Mouse (Mus musculus) mature B cell (primary cell): ENCODE data around the gene Cdk6.

Experiments
- in situ Hi-C: fragments of 300-500 bp; cut with MboI; formaldehyde crosslinking; loops from 2 replicates; pipeline ENCODE4 v1.14.3; 2019

The Cdk6 gene

DNA sequence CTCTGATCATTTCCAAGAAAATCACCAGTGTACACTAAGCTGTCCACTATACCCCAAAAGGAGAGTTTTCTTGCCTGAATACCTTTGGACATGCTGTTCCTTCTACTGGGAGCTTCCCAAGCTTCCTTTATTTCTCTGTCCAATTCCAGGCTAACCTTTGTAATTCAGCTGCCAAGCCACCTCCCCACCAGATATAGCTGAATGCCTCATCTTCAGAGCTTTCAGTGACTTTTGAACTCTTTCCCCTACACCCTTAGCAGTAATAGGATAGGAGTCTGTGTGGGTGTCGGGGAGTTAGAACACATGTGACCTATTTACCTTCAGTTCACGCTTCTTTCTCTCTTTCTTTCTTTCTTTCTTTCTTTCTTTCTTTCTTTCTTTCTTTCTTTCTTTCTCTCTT lies 34.9 kb downstream of the Cdk6 start:
- in situ Hi-C loops: no loop called here

DNA sequence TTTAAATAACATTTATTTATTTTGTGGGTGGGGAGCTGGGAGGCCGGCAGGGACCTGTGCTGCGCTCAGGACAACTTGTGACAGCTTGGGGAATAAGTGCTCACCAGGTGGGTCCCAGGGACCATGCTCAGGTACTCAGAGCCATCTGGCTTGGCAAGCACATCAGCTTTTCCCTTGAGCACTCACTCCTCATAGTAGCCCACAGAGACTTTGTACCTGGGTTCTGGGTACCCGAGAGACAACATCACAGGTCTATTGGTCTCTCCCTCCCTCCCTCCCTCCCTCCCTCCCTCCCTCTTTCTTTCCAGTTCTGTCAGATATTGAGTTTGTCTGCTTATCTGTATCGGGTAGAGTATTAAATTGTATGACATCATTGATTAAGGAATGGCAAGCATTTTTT lies 38.0 kb downstream of the Cdk6 start:
- in situ Hi-C loops: no loop called here

DNA sequence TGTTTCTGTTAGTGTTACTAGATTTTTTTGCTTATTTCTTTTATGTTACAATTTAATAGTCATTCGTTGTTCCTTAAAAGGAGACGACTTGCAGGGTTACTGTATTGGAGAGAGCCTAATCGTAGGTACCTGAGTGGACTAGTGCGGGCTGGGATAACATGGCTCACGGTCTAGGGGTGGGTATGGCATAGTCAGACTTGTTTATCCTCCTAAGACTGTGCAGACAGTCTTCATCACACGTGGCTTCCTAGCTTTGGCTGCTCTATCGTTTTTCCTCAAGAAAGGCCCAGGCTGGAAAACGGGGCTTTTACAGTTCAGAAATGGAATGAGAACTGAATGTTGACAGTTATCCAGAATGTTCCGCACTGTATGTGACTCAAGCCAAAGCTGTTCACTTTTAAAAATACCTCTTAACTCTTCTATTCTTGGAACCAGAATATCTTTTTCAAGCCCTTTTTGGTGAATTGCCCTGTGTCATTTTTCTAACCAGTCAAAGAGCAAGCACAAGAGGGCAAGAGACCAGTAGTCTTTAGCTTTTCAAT lies 39.5 kb downstream of the Cdk6 start:
- in situ Hi-C loops: no loop called here

DNA sequence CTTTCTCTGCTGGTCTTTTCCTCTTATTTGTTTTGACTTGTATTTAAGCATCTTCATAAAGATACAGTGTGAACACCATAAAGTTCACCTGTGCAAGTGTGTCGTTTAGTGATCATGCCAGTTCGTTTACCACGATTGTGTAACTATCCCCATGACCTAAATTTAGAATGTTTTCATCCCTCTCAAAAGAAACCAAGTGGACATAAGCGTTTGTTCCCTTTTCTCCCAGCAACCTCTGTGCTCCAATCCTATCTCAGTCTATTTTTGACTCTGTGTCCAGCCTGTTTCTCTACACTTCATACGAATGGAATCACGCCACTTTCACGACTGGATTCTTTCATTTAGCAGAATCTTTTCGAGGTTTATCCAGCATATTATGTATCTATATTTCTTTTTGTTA lies 40.5 kb downstream of the Cdk6 start:
- in situ Hi-C loops: no loop called here

DNA sequence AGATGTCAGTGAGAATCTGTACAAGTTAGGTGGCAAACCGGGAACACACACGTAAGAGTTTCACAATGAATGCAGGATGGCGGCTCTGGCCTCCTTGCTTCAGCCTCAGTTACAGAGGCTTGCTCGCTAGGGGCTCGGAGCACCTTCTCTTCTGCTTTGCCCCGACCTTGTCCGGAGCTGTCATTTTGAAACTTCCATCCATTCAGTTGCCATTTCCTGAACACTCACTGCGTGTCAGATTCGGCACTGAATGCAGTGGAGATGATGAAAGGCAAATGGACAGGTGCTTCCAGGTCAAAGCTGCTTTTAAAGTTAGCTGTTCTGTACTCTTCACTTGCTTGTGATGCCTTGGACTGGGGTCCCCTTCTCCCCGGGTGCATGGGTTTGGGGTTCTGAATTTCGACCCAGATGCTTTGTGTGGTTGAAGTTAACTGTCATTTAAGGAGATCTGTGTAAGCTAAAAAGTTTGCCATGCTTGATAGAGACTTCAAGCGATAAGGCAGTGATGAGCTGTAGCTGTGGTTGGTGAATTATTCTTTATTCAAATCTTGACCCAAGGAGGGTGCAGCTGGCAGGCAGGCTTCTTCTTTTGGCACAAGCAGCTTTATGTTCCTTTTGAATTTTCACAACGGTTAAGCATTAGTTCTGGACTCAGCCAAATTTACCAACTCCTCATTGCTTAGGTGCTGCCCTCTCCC lies 41.2 kb downstream of the Cdk6 start:
- in situ Hi-C loops: no loop called here

DNA sequence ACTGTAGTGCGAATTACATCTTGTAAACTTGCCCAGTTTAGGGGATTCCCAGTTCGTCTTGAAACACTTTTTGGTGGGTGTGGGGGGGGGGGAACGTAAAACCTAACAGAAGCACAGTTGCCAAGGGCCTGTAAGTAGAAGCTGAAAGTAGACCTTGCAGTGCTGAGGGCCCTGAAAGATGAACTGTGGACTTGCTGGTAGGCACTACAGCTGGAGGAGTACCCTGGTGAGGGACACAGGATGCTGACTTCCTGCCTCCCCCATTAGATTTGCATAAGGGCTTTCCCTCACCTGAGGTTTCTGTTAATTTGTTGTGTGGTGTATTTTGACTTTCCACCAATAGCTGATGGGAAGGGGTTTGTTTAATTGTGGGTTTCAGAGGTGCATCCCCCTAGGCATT lies 42.3 kb downstream of the Cdk6 start:
- in situ Hi-C loops: no loop called here

DNA sequence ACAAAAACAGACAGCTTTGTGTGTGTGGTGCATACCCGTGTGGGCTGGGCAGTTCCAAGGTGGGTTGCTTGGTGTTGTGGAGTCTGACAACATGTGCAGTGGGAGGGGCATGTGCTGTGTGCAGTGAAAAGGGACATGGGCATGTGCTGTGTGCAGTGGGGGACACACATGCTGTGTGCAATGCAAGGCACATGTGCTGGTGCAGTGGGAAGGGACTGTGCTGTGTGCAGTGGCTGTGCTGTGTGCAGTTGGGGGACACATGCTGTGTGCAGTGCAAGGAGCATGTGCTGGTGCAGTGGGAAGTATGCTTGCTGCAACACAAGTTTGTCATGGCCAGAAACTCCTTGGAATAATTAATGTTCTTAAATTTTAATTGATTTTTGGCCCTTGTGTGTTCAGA lies 43.8 kb downstream of the Cdk6 start:
- in situ Hi-C loops: no loop called here

DNA sequence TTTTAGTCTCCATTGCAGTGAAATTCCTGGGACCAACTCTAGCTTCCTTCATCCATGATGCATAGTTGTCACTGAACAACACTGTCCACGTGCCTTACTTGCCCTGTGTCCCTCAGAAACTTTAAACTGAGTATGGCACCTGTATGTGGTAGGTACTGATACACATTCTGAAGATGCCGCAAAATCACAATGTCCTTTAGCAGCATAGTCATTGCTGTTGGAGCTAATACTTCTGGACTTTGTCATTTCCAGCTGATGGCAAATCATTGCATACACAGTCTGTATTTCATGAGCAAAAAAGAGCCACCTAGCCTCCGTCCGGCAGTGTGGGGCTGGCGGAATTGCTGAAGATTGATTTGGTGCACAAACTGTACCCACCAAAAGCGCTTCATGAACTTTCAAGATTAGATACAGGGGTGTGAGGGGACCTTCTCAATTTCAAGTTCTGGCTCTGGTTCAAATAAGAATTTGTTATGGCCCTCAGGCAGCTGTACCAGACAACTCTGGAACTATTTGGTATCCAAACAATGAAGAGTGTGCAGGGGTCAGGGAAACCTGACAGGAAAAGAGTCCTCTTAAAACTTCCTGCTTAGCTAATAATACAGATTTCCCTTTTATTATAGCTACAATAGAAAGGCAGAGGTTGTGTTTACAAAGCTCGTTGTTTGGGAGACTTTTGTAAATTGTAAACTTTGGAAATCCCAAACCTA lies 44.9 kb downstream of the Cdk6 start:
- in situ Hi-C loops: no loop called here

DNA sequence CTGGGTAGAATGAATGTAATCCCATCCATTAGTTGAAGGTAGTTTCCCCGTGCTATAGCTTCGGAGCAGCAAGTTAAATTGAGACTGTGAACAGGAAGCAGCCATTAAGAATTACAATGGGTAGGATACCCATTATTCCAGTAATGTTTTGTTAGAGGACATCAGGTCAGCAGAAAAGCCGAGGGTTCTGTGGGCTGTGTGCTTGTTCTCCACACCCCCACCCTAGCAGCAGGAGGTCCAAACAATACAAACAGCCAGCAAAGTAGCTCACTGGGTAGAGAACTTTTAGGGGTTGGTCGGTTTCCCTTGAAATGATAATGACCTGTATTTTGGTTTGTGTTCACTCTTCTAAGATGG lies 45.4 kb downstream of the Cdk6 start:
- in situ Hi-C loops: no loop called here

DNA sequence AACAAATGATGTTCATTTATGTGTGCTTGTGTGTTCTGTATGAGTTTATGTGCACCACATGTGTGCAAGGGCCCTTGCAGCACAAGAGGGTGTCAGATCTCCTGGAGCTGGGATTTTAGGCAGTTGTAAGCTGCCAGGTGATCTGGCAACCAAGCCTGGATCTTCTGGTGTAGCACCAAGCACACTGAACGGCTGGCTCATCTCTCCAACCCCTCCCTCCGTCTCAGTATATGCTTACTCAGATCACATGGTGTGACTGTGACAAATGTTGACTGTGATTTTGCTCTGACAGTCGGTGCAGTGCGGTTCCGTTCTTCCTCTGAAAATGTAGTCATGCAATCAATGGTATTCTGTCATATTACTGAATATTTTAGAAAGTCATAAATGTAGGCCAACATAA lies 45.9 kb downstream of the Cdk6 start:
- in situ Hi-C loops: no loop called here

DNA sequence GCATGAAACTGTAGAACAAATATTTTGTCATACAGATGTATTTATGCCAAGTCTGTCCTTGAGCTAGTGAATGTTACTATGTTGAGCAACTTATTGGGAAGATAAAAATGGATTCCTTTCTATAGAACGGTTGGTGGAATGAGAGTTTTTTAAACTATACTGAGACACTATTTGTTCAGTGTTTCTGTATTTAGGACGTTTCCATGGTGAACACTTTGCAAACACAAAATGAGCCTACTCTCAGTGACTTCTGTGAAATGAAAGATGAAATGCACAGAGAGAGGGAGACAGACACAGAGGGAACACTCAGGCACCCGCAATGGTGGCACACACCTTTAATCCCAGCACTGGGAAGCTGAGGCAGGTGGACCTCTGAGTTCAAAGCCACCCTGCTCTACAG lies 51.6 kb downstream of the Cdk6 start:
- in situ Hi-C loops: no loop called here

DNA sequence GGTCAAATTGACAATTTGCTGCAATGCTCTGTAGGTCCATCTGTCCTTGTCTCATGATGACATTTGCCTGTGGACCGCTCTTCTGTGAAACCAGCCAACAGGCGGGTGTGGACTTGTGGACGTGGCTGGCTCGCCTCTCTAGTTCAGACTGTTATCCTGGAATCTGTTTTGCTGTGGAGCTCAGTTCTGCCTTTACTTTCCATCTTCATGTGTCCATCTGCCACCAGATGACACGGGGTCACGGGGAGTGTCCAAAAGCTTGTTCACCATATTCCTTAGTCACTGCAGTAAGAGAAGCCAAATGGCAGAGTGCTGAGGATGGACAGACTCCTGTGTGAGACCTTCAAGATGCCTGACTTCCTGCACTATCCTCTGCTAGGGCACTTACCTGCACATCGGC lies 52.9 kb downstream of the Cdk6 start:
- in situ Hi-C loops: no loop called here

DNA sequence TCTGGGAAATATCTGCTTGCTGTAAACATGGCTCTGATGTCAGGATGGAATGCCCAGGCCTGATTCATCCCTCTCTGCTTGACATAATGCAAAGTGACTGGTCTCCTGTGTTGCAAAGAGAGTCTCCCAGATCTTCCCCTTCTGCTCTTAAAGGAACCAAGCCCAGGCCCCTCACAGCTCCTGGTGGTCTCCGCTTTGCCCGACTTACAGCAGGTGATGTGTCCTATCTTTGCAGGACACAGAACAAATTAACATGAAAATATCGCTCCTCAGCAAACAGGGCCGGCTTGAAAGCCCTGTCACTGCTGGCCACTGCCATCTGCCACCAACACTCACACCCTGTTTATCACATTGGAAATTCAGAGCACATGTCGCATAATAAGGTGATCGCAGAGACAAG lies 53.7 kb downstream of the Cdk6 start:
- in situ Hi-C loops: no loop called here

DNA sequence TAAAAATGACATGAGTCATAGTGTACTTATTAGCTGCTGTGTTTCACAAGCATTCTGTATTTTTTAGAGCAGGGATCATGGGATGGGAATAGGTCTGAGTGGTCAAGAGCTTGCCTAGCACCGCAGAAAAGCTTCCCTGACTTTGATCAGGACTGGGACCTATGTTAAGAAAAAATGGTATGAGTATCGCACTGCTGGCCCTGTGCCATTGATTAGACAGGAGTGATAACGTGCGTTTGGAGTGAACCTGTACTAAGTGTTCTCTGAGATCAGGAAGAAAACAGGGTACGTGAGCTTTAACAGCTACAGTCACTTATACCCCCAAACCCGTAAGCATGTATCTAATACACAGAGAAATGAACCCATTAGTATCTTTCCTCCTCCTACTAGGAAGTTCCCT lies 54.9 kb downstream of the Cdk6 start:
- in situ Hi-C loops: no loop called here

DNA sequence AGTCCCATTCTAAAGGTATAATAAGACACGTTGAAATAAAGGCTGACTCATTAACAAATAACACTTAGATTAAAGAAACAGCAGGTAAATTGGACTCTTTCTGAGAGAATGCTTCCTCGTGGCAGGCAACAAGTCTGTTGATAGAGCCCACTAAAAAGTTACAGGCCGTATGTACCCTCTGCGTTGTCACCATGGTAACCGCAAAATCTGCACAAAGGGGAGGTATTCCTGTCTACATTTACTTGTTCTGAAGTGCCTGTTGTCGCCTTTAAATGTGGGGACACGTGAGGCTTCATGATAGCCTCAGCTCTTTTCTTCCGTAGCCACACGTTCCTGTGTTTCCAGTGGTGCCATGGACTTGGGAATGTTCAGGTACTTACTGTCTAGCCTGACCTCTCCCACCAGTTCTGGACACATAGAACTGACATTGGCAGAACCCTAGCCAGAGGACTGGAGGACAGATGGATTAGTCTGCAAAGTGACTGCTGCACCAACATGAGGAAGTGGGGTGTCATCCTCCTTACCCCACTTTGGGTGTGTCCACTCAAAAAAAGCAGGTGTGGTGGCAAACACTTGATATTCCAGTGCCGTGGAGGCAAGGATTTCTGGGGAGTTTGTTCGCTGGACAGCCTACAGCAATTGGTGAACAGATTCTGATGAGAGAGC lies 55.8 kb downstream of the Cdk6 start:
- in situ Hi-C loops: no loop called here

DNA sequence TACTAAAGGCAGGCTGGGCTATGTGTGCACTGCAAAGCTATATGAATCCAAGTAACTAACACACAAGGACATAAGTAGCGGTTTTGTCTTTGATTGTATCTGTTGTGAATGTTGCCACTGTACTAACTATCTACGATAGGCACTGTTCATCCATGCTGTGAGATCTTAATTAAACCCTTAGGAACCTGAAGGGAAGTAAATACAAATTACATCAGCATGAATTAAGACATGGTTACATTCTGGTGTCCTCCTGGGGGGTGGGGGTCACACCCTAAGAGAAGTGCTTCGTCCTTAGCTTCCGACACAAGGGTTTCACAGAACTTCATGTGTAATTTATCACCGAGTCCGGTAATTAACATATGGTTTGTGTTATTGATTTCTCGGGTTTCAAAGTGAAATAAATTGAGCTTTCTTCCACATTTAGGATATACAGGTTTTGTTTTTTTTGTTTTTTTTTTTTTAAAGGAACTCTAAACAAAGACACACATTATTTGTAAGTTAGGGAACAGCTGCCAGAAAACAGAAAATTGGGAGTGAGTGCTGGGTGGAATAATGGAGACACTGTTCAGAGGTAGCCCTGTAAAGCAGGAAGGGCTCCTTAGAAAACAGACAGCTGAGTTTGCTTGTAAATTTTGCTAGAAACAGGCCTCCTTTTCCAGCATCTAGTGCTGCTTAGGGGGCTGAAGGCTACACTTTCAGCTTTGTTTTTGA lies 58.7 kb downstream of the Cdk6 start:
- in situ Hi-C loops: no loop called here

DNA sequence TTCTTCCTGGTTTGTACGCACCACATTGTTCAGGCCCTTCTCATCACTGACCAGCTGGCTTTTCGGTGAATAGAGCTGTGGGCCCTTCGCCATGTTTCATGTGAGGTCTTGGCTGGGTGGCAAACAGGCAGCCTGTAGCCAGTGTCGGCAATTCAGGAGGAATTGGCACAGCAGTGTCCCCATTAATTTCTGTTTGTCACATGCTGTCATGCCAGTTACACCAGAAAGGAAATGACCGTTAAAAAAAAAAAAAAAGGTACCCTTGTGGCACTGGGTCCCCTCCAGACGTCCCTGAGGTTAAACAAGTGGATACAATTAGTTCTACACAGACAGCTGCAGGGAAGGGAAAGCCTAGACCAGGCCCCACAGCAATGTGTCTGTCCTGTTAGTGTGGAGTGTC lies 63.8 kb downstream of the Cdk6 start:
- in situ Hi-C loops: no loop called here

DNA sequence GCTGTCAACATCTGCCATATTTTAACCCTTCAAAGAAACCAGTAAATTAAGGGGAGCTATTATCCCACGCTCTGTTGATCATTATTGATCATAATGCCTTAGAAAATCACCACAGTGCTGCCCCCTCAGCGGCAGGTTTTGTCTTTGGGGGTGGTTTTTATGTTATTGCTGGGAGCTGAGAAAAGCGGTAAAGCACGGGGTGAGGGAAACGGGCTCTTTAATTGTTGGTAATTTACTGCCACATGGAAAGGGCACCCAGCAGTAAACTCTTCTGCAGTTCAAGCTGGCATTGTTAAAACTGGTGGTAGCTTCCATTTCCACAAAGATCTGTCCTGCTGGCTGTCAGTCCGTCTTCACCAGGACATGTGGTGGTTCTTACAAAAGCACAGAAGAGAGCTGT lies 64.2 kb downstream of the Cdk6 start:
- in situ Hi-C loops: no loop called here

DNA sequence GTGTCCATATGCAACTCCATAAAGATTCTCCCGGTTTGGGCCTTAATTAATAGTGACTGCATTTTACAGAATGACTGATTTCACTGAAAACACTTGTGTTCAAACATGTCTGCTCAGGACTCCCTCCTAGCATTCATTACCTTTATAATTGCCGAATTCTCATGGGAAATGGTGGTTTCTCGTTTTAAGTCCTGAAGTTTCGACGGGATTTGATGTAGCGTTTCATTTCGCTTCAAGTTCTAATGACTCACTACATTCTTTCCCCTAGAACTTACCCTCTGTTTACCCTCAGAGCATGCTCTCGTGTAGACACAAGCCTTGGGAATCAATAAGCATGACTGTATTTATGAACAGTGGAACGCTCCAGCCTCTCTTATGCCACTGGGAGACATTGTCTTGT lies 66.6 kb downstream of the Cdk6 start:
- in situ Hi-C loops: no loop called here

DNA sequence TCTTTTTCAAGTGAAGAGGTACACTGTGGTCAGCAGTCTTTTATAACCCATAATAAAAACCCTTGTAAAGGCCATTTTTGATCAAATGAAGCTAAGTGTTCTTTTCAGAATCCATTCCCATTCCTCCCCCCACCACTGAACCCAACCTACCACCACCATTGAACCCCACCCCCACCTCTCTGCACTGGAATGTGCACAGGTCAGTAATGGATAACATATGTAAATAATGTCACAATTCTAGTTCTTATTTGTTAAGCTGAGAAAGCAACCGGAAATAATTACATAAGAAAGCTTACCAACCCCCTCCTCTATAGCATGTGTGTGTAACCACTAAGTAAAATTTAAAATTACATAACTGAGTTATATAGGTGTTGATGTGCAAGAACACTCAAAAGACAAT lies 76.9 kb downstream of the Cdk6 start:
- in situ Hi-C loops: loop anchor here (10.0 kb wide), 1 partner anchor 53 kb away; no protein-coding TSS in a partner anchor

DNA sequence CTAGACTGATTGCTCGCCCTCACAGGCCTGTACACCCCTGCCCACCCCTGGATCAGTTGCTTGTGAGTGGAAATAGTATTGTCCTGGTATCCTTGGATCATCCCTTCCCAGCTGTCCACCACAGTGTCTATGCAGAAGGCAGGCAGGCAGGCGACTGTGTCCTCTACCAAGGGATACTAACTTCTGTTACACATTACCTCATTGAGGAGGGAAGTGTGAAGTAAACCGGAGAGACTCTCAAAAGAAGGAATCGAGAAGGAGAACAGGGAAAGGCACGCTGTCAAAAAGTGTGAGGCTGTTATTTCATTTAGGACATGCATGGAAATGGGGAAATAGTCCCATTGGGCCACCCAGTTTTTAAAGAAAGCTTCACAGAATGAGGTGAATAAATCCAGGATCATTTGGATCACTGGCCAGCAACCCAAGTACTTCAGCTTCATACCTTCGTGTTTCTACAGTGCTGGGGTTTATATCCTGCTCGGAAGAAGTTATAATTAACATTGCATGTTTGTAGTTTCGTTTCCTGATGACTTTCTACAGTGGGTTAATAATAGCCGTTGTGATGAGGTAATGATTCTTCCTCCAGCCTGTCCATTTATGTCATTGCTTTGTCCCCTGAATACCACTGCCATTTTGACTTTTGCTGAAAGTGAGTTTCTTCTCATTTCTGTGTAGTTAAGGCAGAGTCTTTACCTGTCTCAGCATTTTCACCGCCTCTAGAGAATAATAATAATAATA lies 79.0 kb downstream of the Cdk6 start:
- in situ Hi-C loops: no loop called here

DNA sequence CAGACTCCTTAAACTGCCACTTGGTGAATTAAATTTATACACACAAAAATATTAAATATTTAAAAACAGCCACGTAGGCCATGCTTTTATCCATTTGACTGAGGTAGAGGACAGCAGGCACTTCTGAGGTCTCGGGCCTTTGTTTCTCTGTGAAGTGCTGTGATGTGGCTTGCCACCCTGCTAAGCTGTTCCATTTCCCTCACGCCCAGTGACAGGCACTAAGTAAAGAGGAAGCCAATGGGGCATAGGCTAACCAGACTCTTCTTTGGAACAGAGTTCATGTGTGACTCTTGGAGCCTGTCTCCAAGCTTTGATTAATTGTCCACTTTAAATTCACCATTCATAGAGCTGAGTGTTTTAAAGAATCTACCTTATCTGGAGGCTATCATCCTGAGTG lies 79.5 kb downstream of the Cdk6 start:
- in situ Hi-C loops: no loop called here
